Mouse (Mus musculus): ENCODE results near the gene Gm10778.
"Not testable (repeated sequence)": the region's sequence is repeated elsewhere in the genome, so short reads cannot be mapped to it uniquely, and the experiment has no call there.

DNA sequence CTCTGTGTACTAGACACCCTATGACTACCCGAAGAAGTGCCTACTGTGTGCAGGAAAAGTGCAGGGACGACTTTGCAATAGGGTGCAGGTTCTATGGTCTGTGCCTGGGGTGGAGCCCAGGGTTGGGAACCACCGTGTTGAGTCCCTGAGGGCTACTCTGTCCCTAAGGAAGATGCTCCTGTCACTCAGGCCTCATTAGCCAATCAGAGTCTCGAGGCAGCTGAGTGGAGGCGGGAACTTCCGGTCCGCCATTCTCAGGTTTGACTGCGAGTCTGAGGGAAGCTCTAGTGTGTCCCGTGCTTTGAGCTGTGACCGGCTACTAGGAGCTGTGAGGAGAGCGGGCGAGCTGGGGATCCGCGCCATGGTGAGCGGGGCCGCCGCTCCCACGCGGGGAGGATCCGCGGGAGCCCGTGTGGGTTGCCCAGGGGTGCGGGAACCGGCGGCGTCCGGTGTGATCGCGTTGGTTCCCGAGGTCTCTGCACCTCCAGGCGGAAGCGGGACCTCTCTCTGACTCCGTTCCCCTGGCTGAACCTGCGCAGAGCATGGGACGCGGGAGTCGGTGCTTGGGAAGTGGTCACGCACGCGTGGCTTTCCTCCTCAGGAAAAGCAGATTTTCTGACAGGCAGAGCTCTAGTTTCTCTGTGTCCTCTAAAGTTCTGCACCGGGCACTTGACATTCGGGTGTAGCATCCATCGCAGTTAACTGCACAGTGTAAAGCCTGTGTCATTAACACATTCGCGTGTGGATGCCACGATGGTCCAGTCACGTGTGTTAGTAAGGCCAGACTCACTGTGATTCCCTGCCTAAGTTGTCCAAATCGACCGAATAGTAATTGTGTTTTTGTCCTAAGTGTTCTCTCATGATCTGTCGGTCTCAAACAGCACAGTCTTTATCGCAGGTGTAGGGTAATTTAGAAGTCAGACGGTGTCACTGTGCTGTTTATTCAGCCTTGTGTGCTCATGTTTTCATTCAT lies at the start of gene Gm10778:
- TF ChIP-seq CTCF (IDR thresholded peaks at IDR 0.05; ENCODE audit: low read depth, low read length): not testable (repeated sequence)
- TF ChIP-seq POLR2A (IDR thresholded peaks at IDR 0.05; ENCODE audit: extremely low read depth, insufficient read depth, low read length): 0 out of 2 replicates have a peak, but pooled peaks have one; percentile 30
